Mouse (Mus musculus): Measurements from ENCODE around the gene Gm49396.

GRCm38 (mm10) chr7:30552102-30553020 is 10.8 kb upstream of the Gm49396 start, which contains the start of the genes Hspb6 and Proser3:
- TF ChIP-seq TCF3 (IDR thresholded peaks at IDR 0.05; ENCODE audit: insufficient read length, low read depth) (no peak), POLR2AphosphoS2 (IDR thresholded peaks at IDR 0.05; ENCODE audit: insufficient read length, low read depth) (peak; percentile 71), USF1 (IDR thresholded peaks at IDR 0.05; ENCODE audit: low read depth) (no peak), MYOG (IDR thresholded peaks at IDR 0.05; ENCODE audit: control insufficient read depth in 1 of 3, insufficient read depth in 1 of 3, insufficient read length in 2 of 3, low read depth in 2 of 3) (no peak), TCF12 (IDR thresholded peaks at IDR 0.05; ENCODE audit: insufficient read depth, poor library complexity, severe bottlenecking) (no peak), MAX (IDR thresholded peaks at IDR 0.05; ENCODE audit: low read depth) (no peak), REST (IDR thresholded peaks at IDR 0.05; ENCODE audit: insufficient read depth, insufficient read length) (no peak)
